Mouse (Mus musculus): ENCODE data around the gene Gbp10. TPM values are rescaled to one million over a fixed set of nuclear protein-coding genes. Genes with fewer than 3 reads are reported as not detected.
"Not testable (repeated sequence)": the region's sequence is repeated elsewhere in the genome, so short reads cannot be mapped to it uniquely, and the experiment has no call there.

Gbp10 gene
- polyA plus RNA-seq, 1 experiment, result 0.02 TPM

GRCm38 (mm10) chr5:105196308-105196707, 43.0 kb downstream of the Gbp10 start:
- not testable (repeated sequence) for H3K79me2 ChIP-seq (ENCODE audit: control insufficient read depth, insufficient read depth); H3K27me3 ChIP-seq (ENCODE audit: control insufficient read depth, insufficient read depth, insufficient read length); H3K79me3 ChIP-seq (ENCODE audit: low read depth); H3K36me3 ChIP-seq (ENCODE audit: control insufficient read depth, insufficient read depth); H3ac ChIP-seq (ENCODE audit: control insufficient read depth, insufficient read length, low read depth); H3K4me3 ChIP-seq (ENCODE audit: insufficient read depth, poor library complexity, severe bottlenecking)

GRCm38 (mm10) chr5:105192536-105192935, 46.8 kb downstream of the Gbp10 start:
- H3K79me2 ChIP-seq (ENCODE audit: control insufficient read depth, insufficient read depth); H3K27me3 ChIP-seq (ENCODE audit: control insufficient read depth, insufficient read depth, insufficient read length); H3K36me3 ChIP-seq (ENCODE audit: control insufficient read depth, insufficient read depth); H3K4me3 ChIP-seq (ENCODE audit: insufficient read depth, poor library complexity, severe bottlenecking); H3K79me3 ChIP-seq (ENCODE audit: low read depth); H3ac ChIP-seq (ENCODE audit: control insufficient read depth, insufficient read length, low read depth): not testable (repeated sequence)

- H3K4me3 ChIP-seq (ENCODE audit: insufficient read depth, poor library complexity, severe bottlenecking), result no peak overlapping the region
- TF ChIP-seq CEBPB (IDR thresholded peaks at IDR 0.05; ENCODE audit: low read depth), result no peak
- no peak for TF ChIP-seq CTCF (IDR thresholded peaks at IDR 0.05; ENCODE audit: control insufficient read depth, insufficient read depth, insufficient read length)
- no peak for TF ChIP-seq MYOG (IDR thresholded peaks at IDR 0.05; ENCODE audit: control insufficient read depth, extremely low read depth, insufficient read length)
- no peak for TF ChIP-seq USF1 (IDR thresholded peaks at IDR 0.05; ENCODE audit: low read depth)
- TF ChIP-seq FOSL1 (IDR thresholded peaks at IDR 0.05; ENCODE audit: insufficient read depth, low read length, poor library complexity, severe bottlenecking), result no peak
- TF ChIP-seq MAX (IDR thresholded peaks at IDR 0.05), result no peak
- no peak for TF ChIP-seq MYOD1 (IDR thresholded peaks at IDR 0.05; ENCODE audit: control insufficient read depth, insufficient read length, low read depth)
- no peaks in the 10 kb centered on the region for H3K79me3 ChIP-seq (ENCODE audit: low read depth)
- no peak overlapping the region for H3ac ChIP-seq (ENCODE audit: control insufficient read depth, insufficient read length, low read depth)
- no peaks in the 10 kb centered on the region for H3K36me3 ChIP-seq (ENCODE audit: control insufficient read depth, insufficient read depth)
- no peaks in the 10 kb centered on the region for H3K79me2 ChIP-seq (ENCODE audit: control insufficient read depth, insufficient read depth)
- H3K27me3 ChIP-seq (ENCODE audit: control insufficient read depth, insufficient read depth, insufficient read length), result no peaks in the 10 kb centered on the region
Measured at GRCm38 (mm10) chr5:105181446-105181845, 57.9 kb downstream of the Gbp10 start.

Other genes starting within 250 kb of the Gbp10 start
- not detected for gene Gbp9, start 100.0 kb downstream of the Gbp10 start, polyA plus RNA-seq (2012; fragmentation: generic; extraction: Trizol)
- not detected for gene Gbp8, start 100.0 kb downstream of the Gbp10 start, polyA plus RNA-seq (2012; fragmentation: generic; extraction: Trizol)
- not detected for gene Gbp4, start 99.9 kb downstream of the Gbp10 start, polyA plus RNA-seq (2012; fragmentation: generic; extraction: Trizol)
- not detected for gene Gm43302, start 54.2 kb upstream of the Gbp10 start, polyA plus RNA-seq (2012; fragmentation: generic; extraction: Trizol)
- gene Gbp6, start 54.2 kb upstream of the Gbp10 start, polyA plus RNA-seq (2012; fragmentation: generic; extraction: Trizol), result 0.01 TPM
- gene Lrrc8b, start 176.2 kb upstream of the Gbp10 start, polyA plus RNA-seq (2012; fragmentation: generic; extraction: Trizol), result 6.0 TPM